Mouse (Mus musculus) kidney, postnatal 0 days (tissue): ENCODE data around the gene Trim28. TPM values are rescaled to one million over a fixed set of nuclear protein-coding genes. Genes with fewer than 3 reads are reported as not detected.

Experiments
- ATAC-seq: fragments of 200-750 bp; cut with Nextera tagmentation; replicated peaks from 2 replicates; pipeline ENCODE4 v1.8.0; 2017; ENCODE audit warnings: low read depth, moderate number of reproducible peaks, moderate TSS enrichment, moderate library complexity; ENCODE audit not compliant: low FRiP score
- DNase-seq: peaks from one replicate; pipeline ENCODE4 v3.0.0-alpha.2; 2016; ENCODE audit warnings: low spot score
- H3K27ac ChIP-seq: fragments of 300-500 bp; sonication (generic); 2 replicates; pipeline ENCODE4 v1.5.1; 2014; ENCODE audit warnings: mild to moderate bottlenecking
- H3K27me3 ChIP-seq: fragments of 300-500 bp; sonication (generic); 2 replicates; pipeline ENCODE4 v1.6.1; 2014; ENCODE audit warnings: low read length, mixed read lengths; ENCODE audit not compliant: insufficient read depth
- H3K36me3 ChIP-seq: fragments of 300-500 bp; sonication (generic); 2 replicates; pipeline ENCODE4 v1.6.1; 2014; ENCODE audit warnings: low read length, mixed read lengths; ENCODE audit not compliant: insufficient read depth
- H3K4me1 ChIP-seq: fragments of 300-500 bp; sonication (generic); replicated peaks from 2 replicates; pipeline ENCODE4 v1.6.1; 2014; ENCODE audit warnings: antibody characterized with exemption, low read length, mixed read lengths; ENCODE audit not compliant: insufficient read depth
- H3K4me2 ChIP-seq: fragments of 300-500 bp; sonication (generic); 2 replicates; pipeline ENCODE4 v1.6.1; 2014; ENCODE audit warnings: mild to moderate bottlenecking, low read length, moderate library complexity, mixed read lengths
- H3K4me3 ChIP-seq: fragments of 300-500 bp; sonication (generic); replicated peaks from 2 replicates; pipeline ENCODE4 v1.5.1; 2014; ENCODE audit warnings: low read depth, low read length
- H3K9ac ChIP-seq: fragments of 300-500 bp; sonication (generic); 2 replicates; pipeline ENCODE4 v1.6.1; 2014; ENCODE audit warnings: low read depth, low read length
- H3K9me3 ChIP-seq: fragments of 300-500 bp; sonication (generic); replicated peaks from 2 replicates; pipeline ENCODE4 v1.6.1; 2016; ENCODE audit warnings: low read length, inconsistent platforms, mixed read lengths
- CTCF ChIP-seq: IDR thresholded peaks from 2 replicates; pipeline ENCODE4 v1.5.1; 2016; ENCODE audit warnings: antibody characterized with exemption, low read depth, mild to moderate bottlenecking, moderate library complexity
- WGBS: fragments of 180-500 bp; shearing (Covaris S2); extraction: QIAGEN DNeasy Blood & Tissue Kit; methylation state at CpG from one replicate; pipeline ENCODE4 v1.1.7; 2014; 5-methylcytosine and 5-hydroxymethylcytosine counted together
- polyA plus RNA-seq: library from polyadenylated mRNA; unstranded; fragments of >200 nt; fragmentation: Nextera tagmentation; extraction: Ambion mirVana; gene quantifications from 2 replicates; pipeline ENCODE4 v1.2.1, GENCODE M21; 2015

Gene Trim28
- polyA plus RNA-seq, 1 experiment from 2014 or later, result 195 TPM

DNA sequence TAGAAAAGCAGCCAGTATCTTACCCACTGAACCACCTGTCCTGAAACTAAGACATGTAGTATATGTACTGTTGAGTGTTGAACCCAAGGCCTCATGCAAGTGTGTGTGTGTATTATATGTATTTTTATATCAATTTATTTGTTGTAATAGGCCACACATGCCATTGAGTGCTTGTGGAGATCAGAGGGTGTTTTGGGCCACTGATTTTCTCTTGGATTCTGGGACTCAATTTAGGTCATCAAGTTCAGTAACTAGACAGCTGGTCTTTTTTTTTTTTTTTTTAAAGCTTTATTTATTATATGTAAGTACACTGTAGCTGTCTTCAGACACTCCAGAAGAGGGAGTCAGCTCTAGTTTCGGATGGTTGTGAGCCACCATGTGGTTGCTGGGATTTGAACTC, 16.3 kb downstream of the Trim28 start:
- Histone ChIP-seq H3K9me3 (no peaks in the 10 kb centered on the region), H3K27me3 (no peaks in the 10 kb centered on the region), H3K36me3 (no peaks in the 10 kb centered on the region), H3K27ac (no peak overlapping the region), H3K4me2 (no peak overlapping the region), H3K4me1 (peaks cover 5% of the 10 kb centered on the region; the same call in 1 of the 2 replicates), H3K9ac (no peak overlapping the region), H3K4me3 (no peak overlapping the region)
- WGBS, result 81% methylated on average over 1 of the region's 1 CpGs
- DNase-seq, result no peak
- no peak for ATAC-seq
- TF ChIP-seq CTCF, result no peak

GRCm38 (mm10) chr7:13022773-13023535, 24.0 kb downstream of the Trim28 start:
- 4% methylated on average over 31 of the region's 31 CpGs for WGBS
- peak overlapping the region; percentile 91 for H3K4me3 ChIP-seq
- peaks cover 14% of the 10 kb centered on the region for H3K36me3 ChIP-seq
- DNase-seq, result peak; percentile 91
- peaks cover 12% of the 10 kb centered on the region; the same call in 1 of the 2 replicates for H3K4me1 ChIP-seq
- peak overlapping the region; percentile 99 for H3K27ac ChIP-seq
- peak overlapping the region; percentile 94 for H3K9ac ChIP-seq
- H3K9me3 ChIP-seq, result no peaks in the 10 kb centered on the region
- H3K27me3 ChIP-seq, result no peaks in the 10 kb centered on the region
- TF ChIP-seq CTCF, result no peak
- H3K4me2 ChIP-seq, result peak overlapping the region; percentile 90
- peak; percentile 65 for ATAC-seq

DNA sequence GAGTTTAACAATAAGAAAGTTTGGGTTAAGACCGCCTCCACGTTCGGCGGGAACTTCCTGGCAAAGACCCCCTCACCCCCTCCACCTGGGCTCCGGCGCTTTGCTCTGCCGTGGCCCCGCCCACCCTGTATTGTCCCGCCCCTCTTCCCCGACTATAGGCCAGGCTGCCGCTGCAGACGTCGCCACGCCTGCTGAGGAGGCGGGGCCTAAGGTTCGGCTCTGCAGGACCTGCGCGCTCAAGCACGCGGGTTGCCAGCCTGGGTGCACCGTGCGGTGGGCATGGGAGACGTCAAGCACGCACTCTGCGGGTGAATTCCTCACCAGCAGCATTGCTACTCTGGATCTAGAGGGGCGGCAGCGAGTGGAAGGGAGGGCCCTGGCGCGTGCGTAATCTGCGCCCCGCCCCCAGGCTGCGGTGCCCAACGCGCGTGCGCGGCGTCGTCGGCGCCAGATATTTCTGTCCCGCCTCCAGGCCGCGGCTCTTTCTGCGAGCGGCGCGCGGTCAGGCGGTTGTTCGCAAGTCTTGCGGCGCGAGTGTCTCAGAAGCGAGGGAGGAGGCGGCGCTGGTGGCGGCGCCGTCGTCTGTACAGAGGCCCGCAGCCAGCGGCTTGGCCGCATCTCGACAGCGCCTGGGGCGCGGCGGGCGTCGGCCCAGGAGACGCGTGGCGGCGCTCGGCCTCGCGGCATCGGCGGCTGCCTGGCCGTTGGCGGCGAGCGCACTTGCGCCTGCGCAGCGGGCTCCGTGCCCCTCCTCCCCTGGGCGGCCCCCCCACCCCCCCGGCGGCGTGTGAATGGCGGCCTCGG, 25.2 kb downstream of the Trim28 start:
- peaks cover 26% of the 10 kb centered on the region for H3K36me3 ChIP-seq
- no peak for TF ChIP-seq CTCF
- under 1% methylated on average over 70 of the region's 95 CpGs for WGBS
- ATAC-seq (peak; percentile 82), DNase-seq (peak; percentile 95)
- H3K4me3 ChIP-seq, result peak overlapping the region; percentile 91
- peak overlapping the region; percentile 94 for H3K9ac ChIP-seq
- peaks cover 12% of the 10 kb centered on the region; the same call in 1 of the 2 replicates for H3K4me1 ChIP-seq
- H3K27me3 ChIP-seq, result no peaks in the 10 kb centered on the region
- H3K4me2 ChIP-seq, result peak overlapping the region; percentile 90
- no peaks in the 10 kb centered on the region for H3K9me3 ChIP-seq
- peak overlapping the region; percentile 99 for H3K27ac ChIP-seq

- no peak for TF ChIP-seq CTCF
- ATAC-seq (peak; percentile 45), DNase-seq (peak; percentile 82)
- 1% methylated on average over 30 of the region's 44 CpGs for WGBS
- Histone ChIP-seq H3K36me3 (peaks cover 32% of the 10 kb centered on the region), H3K9me3 (no peaks in the 10 kb centered on the region), H3K27me3 (no peaks in the 10 kb centered on the region), H3K4me2 (peak overlapping the region; percentile 90), H3K4me1 (peaks cover 12% of the 10 kb centered on the region; the same call in 1 of the 2 replicates), H3K4me3 (peak overlapping the region; percentile 91), H3K27ac (peak overlapping the region; percentile 99), H3K9ac (peak overlapping the region; percentile 94)
Measured at GRCm38 (mm10) chr7:13024805-13025204, 25.9 kb downstream of the Trim28 start.

GRCm38 (mm10) chr7:13025511-13026112, 26.7 kb downstream of the Trim28 start:
- Histone ChIP-seq H3K4me2 (peak overlapping the region; percentile 90), H3K4me3 (peak overlapping the region; percentile 91), H3K4me1 (peaks cover 12% of the 10 kb centered on the region; the same call in 1 of the 2 replicates), H3K9me3 (no peaks in the 10 kb centered on the region), H3K27ac (peak overlapping the region; percentile 99; the same call in 1 of the 2 replicates), H3K36me3 (peaks cover 41% of the 10 kb centered on the region), H3K27me3 (no peaks in the 10 kb centered on the region), H3K9ac (peak overlapping the region; percentile 94)
- WGBS, result 26% methylated on average over 4 of the region's 4 CpGs
- DNase-seq, result no peak
- no peak for TF ChIP-seq CTCF
- ATAC-seq, result no peak

DNA sequence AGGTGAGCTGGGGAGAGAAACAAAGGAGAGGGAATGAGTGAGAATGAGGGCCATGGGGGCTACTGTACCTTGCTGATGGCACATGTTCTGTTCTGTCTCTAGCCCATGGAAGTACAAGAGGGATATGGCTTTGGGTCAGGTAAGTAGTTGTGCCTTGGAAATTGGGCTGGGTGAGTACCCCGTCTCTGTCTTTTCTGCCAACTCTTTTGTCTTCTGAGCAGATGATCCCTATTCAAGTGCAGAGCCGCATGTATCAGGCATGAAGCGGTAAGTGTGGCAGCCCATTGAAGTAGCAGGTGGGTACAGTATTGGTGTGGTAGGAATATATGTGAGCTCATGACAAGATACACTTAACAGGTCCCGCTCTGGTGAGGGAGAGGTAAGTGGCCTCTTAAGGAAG, 30.1 kb downstream of the Trim28 start:
- ATAC-seq, result no peak
- no peaks in the 10 kb centered on the region for H3K9me3 ChIP-seq
- WGBS, result 93% methylated on average over 4 of the region's 4 CpGs
- no peak overlapping the region for H3K4me3 ChIP-seq
- H3K27ac ChIP-seq, result no peak overlapping the region
- no peak for TF ChIP-seq CTCF
- peaks cover 17% of the 10 kb centered on the region for H3K4me1 ChIP-seq
- DNase-seq, result no peak
- H3K4me2 ChIP-seq, result no peak overlapping the region
- H3K36me3 ChIP-seq, result peaks cover 60% of the 10 kb centered on the region
- H3K9ac ChIP-seq, result no peak overlapping the region
- no peaks in the 10 kb centered on the region for H3K27me3 ChIP-seq
